Mouse (Mus musculus) forebrain, embryonic 11.5 days (tissue): ENCODE measurements at regions not wholly inside any gene's neighbourhood (a gene's known extent, or its start where the extent isn't known, plus 50 kb on each side); places are given as distances from the start of the nearest gene placed in this dataset.

Source experiments
- ATAC-seq: fragments of 200-750 bp; cut with Nextera tagmentation; replicated peaks from 2 replicates; pipeline ENCODE4 v1.8.0; 2017; ENCODE audit warnings: moderate TSS enrichment; ENCODE audit not compliant: low FRiP score
- DNase-seq: peaks from one replicate; pipeline ENCODE4 v3.0.0-alpha.2; 2017; ENCODE audit warnings: low spot score
- H3K27ac ChIP-seq: fragments of 300-500 bp; sonication (generic); 2 replicates; pipeline ENCODE4 v1.5.1; 2014; ENCODE audit warnings: low read depth, low read length
- H3K27me3 ChIP-seq: fragments of 300-500 bp; sonication (generic); 2 replicates; pipeline ENCODE4 v1.6.1; 2014; ENCODE audit warnings: mild to moderate bottlenecking, low read length, mixed read lengths; ENCODE audit not compliant: control insufficient read depth, insufficient read depth
- H3K36me3 ChIP-seq: fragments of 300-500 bp; sonication (generic); 2 replicates; pipeline ENCODE4 v1.6.1; 2014; ENCODE audit warnings: mild to moderate bottlenecking, low read length, moderate library complexity, mixed read lengths; ENCODE audit not compliant: control insufficient read depth, insufficient read depth
- H3K4me1 ChIP-seq: fragments of 300-500 bp; sonication (generic); replicated peaks from 2 replicates; pipeline ENCODE4 v1.6.1; 2014; ENCODE audit warnings: low read length, mixed read lengths; ENCODE audit not compliant: control insufficient read depth, insufficient read depth
- H3K4me2 ChIP-seq: fragments of 300-500 bp; sonication (generic); 2 replicates; pipeline ENCODE4 v1.6.1; 2014; ENCODE audit warnings: low read depth, mild to moderate bottlenecking, low read length, moderate library complexity, mixed read lengths; ENCODE audit not compliant: severe bottlenecking
- H3K4me3 ChIP-seq: fragments of 300-500 bp; sonication (generic); 2 replicates; pipeline ENCODE4 v1.5.1; 2014; ENCODE audit warnings: low read depth, low read length
- H3K9ac ChIP-seq: fragments of 300-500 bp; sonication (generic); 2 replicates; pipeline ENCODE4 v1.6.1; 2014; ENCODE audit warnings: low read length
- H3K9me3 ChIP-seq: fragments of 300-500 bp; sonication (generic); 2 replicates; pipeline ENCODE4 v1.6.1; 2016; ENCODE audit warnings: low read length, mixed read lengths; ENCODE audit not compliant: control insufficient read depth
- WGBS: fragments of 180-500 bp; shearing (Covaris S2); extraction: QIAGEN DNeasy Blood & Tissue Kit; methylation state at CpG from one replicate; pipeline ENCODE4 v1.1.7; 2014; 5-methylcytosine and 5-hydroxymethylcytosine counted together

GRCm38 (mm10) chr14:54103115-54103514 is 150.8 kb downstream of the Dad1 start:
- Histone ChIP-seq H3K4me3 (no peak overlapping the region), H3K4me2 (no peak overlapping the region), H3K4me1 (no peaks in the 10 kb centered on the region), H3K9ac (no peak overlapping the region), H3K36me3 (no peaks in the 10 kb centered on the region), H3K27me3 (no peaks in the 10 kb centered on the region), H3K9me3 (no peaks in the 10 kb centered on the region), H3K27ac (no peak overlapping the region)
- no peak for DNase-seq
- no peak for ATAC-seq
- WGBS: 52% methylated on average over 3 of the region's 3 CpGs

- ATAC-seq (no peak), DNase-seq (no peak)
- no peak overlapping the region for H3K27ac ChIP-seq
- 68% methylated on average over 3 of the region's 3 CpGs for WGBS
- no peaks in the 10 kb centered on the region for H3K36me3 ChIP-seq
- H3K9ac ChIP-seq: no peak overlapping the region
- H3K9me3 ChIP-seq: no peaks in the 10 kb centered on the region
- H3K4me2 ChIP-seq: no peak overlapping the region
- H3K4me1 ChIP-seq: no peaks in the 10 kb centered on the region
- H3K4me3 ChIP-seq: no peak overlapping the region
- H3K27me3 ChIP-seq: no peaks in the 10 kb centered on the region
Observed at GRCm38 (mm10) chr14:54101775-54102174, 152.1 kb downstream of the Dad1 start.

GRCm38 (mm10) chr14:54099360-54099759 is 154.5 kb downstream of the Dad1 start:
- H3K27ac ChIP-seq: no peak overlapping the region
- H3K9ac ChIP-seq: no peak overlapping the region
- H3K36me3 ChIP-seq: no peaks in the 10 kb centered on the region
- ATAC-seq: no peak
- H3K9me3 ChIP-seq: no peaks in the 10 kb centered on the region
- H3K4me1 ChIP-seq: no peaks in the 10 kb centered on the region
- H3K4me2 ChIP-seq: no peak overlapping the region
- no peak overlapping the region for H3K4me3 ChIP-seq
- 91% methylated on average over 6 of the region's 6 CpGs for WGBS
- no peak for DNase-seq
- H3K27me3 ChIP-seq: no peaks in the 10 kb centered on the region

GRCm38 (mm10) chr14:54098122-54098775 is 155.7 kb downstream of the Dad1 start:
- Histone ChIP-seq H3K9ac (no peak overlapping the region), H3K36me3 (no peaks in the 10 kb centered on the region), H3K9me3 (no peaks in the 10 kb centered on the region), H3K4me2 (no peak overlapping the region), H3K27ac (no peak overlapping the region), H3K4me1 (no peaks in the 10 kb centered on the region), H3K27me3 (no peaks in the 10 kb centered on the region), H3K4me3 (no peak overlapping the region)
- ATAC-seq (no peak), DNase-seq (no peak)
- 79% methylated on average over 10 of the region's 10 CpGs for WGBS

GRCm38 (mm10) chr14:54097026-54097425 is 156.9 kb downstream of the Dad1 start:
- ATAC-seq (no peak), DNase-seq (no peak)
- no peak overlapping the region for H3K9ac ChIP-seq
- H3K4me3 ChIP-seq: no peak overlapping the region
- WGBS: 70% methylated on average over 2 of the region's 2 CpGs
- H3K4me2 ChIP-seq: no peak overlapping the region
- H3K4me1 ChIP-seq: no peaks in the 10 kb centered on the region
- H3K27me3 ChIP-seq: no peaks in the 10 kb centered on the region
- no peaks in the 10 kb centered on the region for H3K9me3 ChIP-seq
- H3K27ac ChIP-seq: no peak overlapping the region
- no peaks in the 10 kb centered on the region for H3K36me3 ChIP-seq

GRCm38 (mm10) chr14:54092444-54092843 is 161.5 kb downstream of the Dad1 start:
- 86% methylated on average over 6 of the region's 6 CpGs for WGBS
- DNase-seq (no peak), ATAC-seq (no peak)
- no peaks in the 10 kb centered on the region for H3K27me3 ChIP-seq
- no peaks in the 10 kb centered on the region for H3K4me1 ChIP-seq
- no peak overlapping the region for H3K9ac ChIP-seq
- no peak overlapping the region for H3K4me2 ChIP-seq
- no peak overlapping the region for H3K4me3 ChIP-seq
- no peaks in the 10 kb centered on the region for H3K36me3 ChIP-seq
- H3K27ac ChIP-seq: no peak overlapping the region
- no peaks in the 10 kb centered on the region for H3K9me3 ChIP-seq

GRCm38 (mm10) chr14:54086660-54087059 is 167.2 kb downstream of the Dad1 start:
- Histone ChIP-seq H3K27ac (no peak overlapping the region), H3K36me3 (no peaks in the 10 kb centered on the region), H3K9ac (no peak overlapping the region), H3K4me3 (no peak overlapping the region), H3K4me1 (no peaks in the 10 kb centered on the region), H3K9me3 (no peaks in the 10 kb centered on the region), H3K27me3 (no peaks in the 10 kb centered on the region), H3K4me2 (no peak overlapping the region)
- ATAC-seq: no peak
- 66% methylated on average over 11 of the region's 11 CpGs for WGBS
- DNase-seq: peak; percentile 25

- Histone ChIP-seq H3K4me2 (no peak overlapping the region), H3K27ac (no peak overlapping the region), H3K9ac (no peak overlapping the region), H3K36me3 (no peaks in the 10 kb centered on the region), H3K9me3 (no peaks in the 10 kb centered on the region), H3K4me3 (no peak overlapping the region), H3K27me3 (no peaks in the 10 kb centered on the region), H3K4me1 (no peaks in the 10 kb centered on the region)
- DNase-seq: no peak
- ATAC-seq: no peak
- 80% methylated on average over 3 of the region's 3 CpGs for WGBS
Observed at GRCm38 (mm10) chr14:54074659-54075058, 179.2 kb downstream of the Dad1 start.

- Histone ChIP-seq H3K9me3 (no peaks in the 10 kb centered on the region), H3K36me3 (no peaks in the 10 kb centered on the region), H3K4me1 (no peaks in the 10 kb centered on the region), H3K4me2 (no peak overlapping the region), H3K27ac (no peak overlapping the region), H3K4me3 (no peak overlapping the region), H3K27me3 (no peaks in the 10 kb centered on the region), H3K9ac (no peak overlapping the region)
- no peak for ATAC-seq
- 88% methylated on average over 10 of the region's 10 CpGs for WGBS
- peak; percentile 18 for DNase-seq
Observed at GRCm38 (mm10) chr14:54072283-54072912, 181.5 kb downstream of the Dad1 start.
